Mouse (Mus musculus): ENCODE results near the gene Rhbdl3. TPM values are rescaled to one million over a fixed set of nuclear protein-coding genes. Genes with fewer than 3 reads are reported as not detected.

Rhbdl3 gene
- polyA plus RNA-seq, 1 experiment from 2014 or later, result 2.7 TPM

- Histone ChIP-seq H3K36me3 (ENCODE audit: control insufficient read depth, insufficient read depth, low read length) (no peaks in the 10 kb centered on the region), H3K4me2 (replicated peaks; ENCODE audit: low read depth) (peak within 1 kb of the TSS; percentile 67), H3K27ac (replicated peaks) (peak within 1 kb of the TSS; percentile 97), H3K9ac (ENCODE audit: low read length) (peak within 1 kb of the TSS; percentile 99), H3K4me3 (ENCODE audit: low read depth, low read length) (peak within 1 kb of the TSS; percentile 97), H3K27me3 (ENCODE audit: control insufficient read depth, insufficient read depth, low read length) (no peaks in the 10 kb centered on the region), H3K4me1 (replicated peaks; ENCODE audit: control insufficient read depth, insufficient read depth) (peaks cover 2% of the 10 kb centered on the region; the same call in 1 of the 2 replicates), H3K9me3 (ENCODE audit: control insufficient read depth, low read length) (no peaks in the 10 kb centered on the region)
- TF ChIP-seq CTCF (IDR thresholded peaks at IDR 0.05; ENCODE audit: low read depth) (peak; percentile 8; the same call in 1 of the 2 replicates), EP300 (optimal IDR thresholded peaks at IDR 0.05) (peak; percentile 9)
- ATAC-seq (ENCODE audit: low FRiP score, low TSS enrichment) (peak; percentile 97), DNase-seq (ENCODE audit: low spot score) (peak; percentile 97)
- WGBS, result under 1% methylated on average over 33 of the region's 33 CpGs
These were observed 82.4 kb downstream of the Rhbdl3 start, which contains the start of gene Zfp207 for GRCm38 (mm10) chr11:80383019-80383625. TSS of gene Zfp207 (plus strand) at chr11:80383279.

GRCm38 (mm10) chr11:80383626-80384046 lies 82.9 kb downstream of the Rhbdl3 start:
- ATAC-seq (ENCODE audit: low FRiP score, low TSS enrichment), result no peak; the same call in 1 of the 2 replicates
- no peaks in the 10 kb centered on the region for H3K9me3 ChIP-seq (ENCODE audit: control insufficient read depth, low read length)
- peak overlapping the region; percentile 97 for H3K4me3 ChIP-seq (ENCODE audit: low read depth, low read length)
- TF ChIP-seq CTCF (IDR thresholded peaks at IDR 0.05; ENCODE audit: low read depth) (peak; percentile 6; the same call in 1 of the 2 replicates), EP300 (optimal IDR thresholded peaks at IDR 0.05) (peak; percentile 14)
- H3K36me3 ChIP-seq (ENCODE audit: control insufficient read depth, insufficient read depth, low read length), result no peaks in the 10 kb centered on the region
- H3K27ac ChIP-seq (replicated peaks), result peak overlapping the region; percentile 97
- H3K4me1 ChIP-seq (replicated peaks; ENCODE audit: control insufficient read depth, insufficient read depth), result peaks cover 2% of the 10 kb centered on the region; the same call in 1 of the 2 replicates
- peak; percentile 57 for DNase-seq (ENCODE audit: low spot score)
- under 1% methylated on average over 20 of the region's 20 CpGs for WGBS
- H3K27me3 ChIP-seq (ENCODE audit: control insufficient read depth, insufficient read depth, low read length), result no peaks in the 10 kb centered on the region
- peak overlapping the region; percentile 99 for H3K9ac ChIP-seq (ENCODE audit: low read length)
- peak overlapping the region; percentile 29; the same call in 1 of the 2 replicates for H3K4me2 ChIP-seq (replicated peaks; ENCODE audit: low read depth)

- Histone ChIP-seq H3K9ac (ENCODE audit: low read length) (peak overlapping the region; percentile 55), H3K4me2 (replicated peaks; ENCODE audit: low read depth) (peak overlapping the region; percentile 67), H3K27ac (replicated peaks) (no peak overlapping the region), H3K27me3 (ENCODE audit: control insufficient read depth, insufficient read depth, low read length) (no peaks in the 10 kb centered on the region), H3K4me1 (replicated peaks; ENCODE audit: control insufficient read depth, insufficient read depth) (peaks cover 2% of the 10 kb centered on the region; the same call in 1 of the 2 replicates), H3K4me3 (ENCODE audit: low read depth, low read length) (peak overlapping the region; percentile 97), H3K9me3 (ENCODE audit: control insufficient read depth, low read length) (no peaks in the 10 kb centered on the region), H3K36me3 (ENCODE audit: control insufficient read depth, insufficient read depth, low read length) (peaks cover 5% of the 10 kb centered on the region; the same call in 1 of the 2 replicates)
- no peak for TF ChIP-seq CTCF (IDR thresholded peaks at IDR 0.05; ENCODE audit: low read depth)
- TF ChIP-seq EP300 (optimal IDR thresholded peaks at IDR 0.05), result no peak
- no peak for ATAC-seq (ENCODE audit: low FRiP score, low TSS enrichment)
- DNase-seq (ENCODE audit: low spot score), result peak; percentile 20
These were observed 83.7 kb downstream of the Rhbdl3 start for GRCm38 (mm10) chr11:80384461-80384860.

GRCm38 (mm10) chr11:80385055-80385454 lies 84.3 kb downstream of the Rhbdl3 start:
- Histone ChIP-seq H3K36me3 (ENCODE audit: control insufficient read depth, insufficient read depth, low read length) (peaks cover 5% of the 10 kb centered on the region; the same call in 1 of the 2 replicates), H3K9me3 (ENCODE audit: control insufficient read depth, low read length) (no peaks in the 10 kb centered on the region), H3K4me3 (ENCODE audit: low read depth, low read length) (peak overlapping the region; percentile 97), H3K4me1 (replicated peaks; ENCODE audit: control insufficient read depth, insufficient read depth) (peaks cover 2% of the 10 kb centered on the region; the same call in 1 of the 2 replicates), H3K27me3 (ENCODE audit: control insufficient read depth, insufficient read depth, low read length) (no peaks in the 10 kb centered on the region), H3K4me2 (replicated peaks; ENCODE audit: low read depth) (peak overlapping the region; percentile 67), H3K27ac (replicated peaks) (no peak overlapping the region), H3K9ac (ENCODE audit: low read length) (peak overlapping the region; percentile 55)
- no peak for TF ChIP-seq EP300 (optimal IDR thresholded peaks at IDR 0.05)
- no peak for TF ChIP-seq CTCF (IDR thresholded peaks at IDR 0.05; ENCODE audit: low read depth)
- no peak for DNase-seq (ENCODE audit: low spot score)
- no peak for ATAC-seq (ENCODE audit: low FRiP score, low TSS enrichment)
- WGBS, result 16% methylated on average over 4 of the region's 4 CpGs

GRCm38 (mm10) chr11:80386790-80387189 lies 86.1 kb downstream of the Rhbdl3 start:
- H3K27me3 ChIP-seq (ENCODE audit: control insufficient read depth, insufficient read depth, low read length), result no peaks in the 10 kb centered on the region
- peaks cover 5% of the 10 kb centered on the region; the same call in 1 of the 2 replicates for H3K36me3 ChIP-seq (ENCODE audit: control insufficient read depth, insufficient read depth, low read length)
- H3K27ac ChIP-seq (replicated peaks), result no peak overlapping the region
- peaks cover 2% of the 10 kb centered on the region; the same call in 1 of the 2 replicates for H3K4me1 ChIP-seq (replicated peaks; ENCODE audit: control insufficient read depth, insufficient read depth)
- no peak overlapping the region for H3K4me2 ChIP-seq (replicated peaks; ENCODE audit: low read depth)
- no peak overlapping the region for H3K9ac ChIP-seq (ENCODE audit: low read length)
- ATAC-seq (ENCODE audit: low FRiP score, low TSS enrichment), result no peak
- no peak for TF ChIP-seq EP300 (optimal IDR thresholded peaks at IDR 0.05)
- TF ChIP-seq CTCF (IDR thresholded peaks at IDR 0.05; ENCODE audit: low read depth), result no peak
- H3K9me3 ChIP-seq (ENCODE audit: control insufficient read depth, low read length), result no peaks in the 10 kb centered on the region
- H3K4me3 ChIP-seq (ENCODE audit: low read depth, low read length), result no peak overlapping the region
- WGBS, result 44% methylated on average over 2 of the region's 2 CpGs
- DNase-seq (ENCODE audit: low spot score), result no peak

- ATAC-seq (ENCODE audit: low FRiP score, low TSS enrichment) (no peak), DNase-seq (ENCODE audit: low spot score) (no peak)
- H3K36me3 ChIP-seq (ENCODE audit: control insufficient read depth, insufficient read depth, low read length), result peaks cover 7% of the 10 kb centered on the region; the same call in 1 of the 2 replicates
- TF ChIP-seq EP300 (optimal IDR thresholded peaks at IDR 0.05) (no peak), CTCF (IDR thresholded peaks at IDR 0.05; ENCODE audit: low read depth) (no peak)
- peaks cover 2% of the 10 kb centered on the region; the same call in 1 of the 2 replicates for H3K4me1 ChIP-seq (replicated peaks; ENCODE audit: control insufficient read depth, insufficient read depth)
- H3K27me3 ChIP-seq (ENCODE audit: control insufficient read depth, insufficient read depth, low read length), result no peaks in the 10 kb centered on the region
- no peak overlapping the region for H3K9ac ChIP-seq (ENCODE audit: low read length)
- no peak overlapping the region for H3K4me3 ChIP-seq (ENCODE audit: low read depth, low read length)
- H3K4me2 ChIP-seq (replicated peaks; ENCODE audit: low read depth), result no peak overlapping the region
- H3K9me3 ChIP-seq (ENCODE audit: control insufficient read depth, low read length), result no peaks in the 10 kb centered on the region
- 70% methylated on average over 1 of the region's 1 CpGs for WGBS
- no peak overlapping the region for H3K27ac ChIP-seq (replicated peaks)
These were observed 89.2 kb downstream of the Rhbdl3 start for GRCm38 (mm10) chr11:80389885-80390284.
